10 mouse cellular contexts compared by ENCODE assay signal in genomic region chr4:123228270-123228669, GRCm38 (mm10). TPM values are rescaled to one million over a fixed set of nuclear protein-coding genes. Genes with fewer than 3 reads are reported as not detected.
DNase-seq lines count a peak whose midpoint lies in the region; ATAC-seq and TF ChIP-seq lines count a peak whose summit lies in the region.
"Had no signal": no experiment of that assay in that cellular context is flagged by ENCODE, and none has a peak within 500 bp of the region (broad histone marks: within the 10 kb centered on the region; RNA-seq: fewer than 3 reads in every experiment).

No protein-coding gene starts in this region.

- no peak overlapping the region for H3K4me2 ChIP-seq in forebrain, embryonic 14.5 days (ENCODE audit: low read length)
- H3K4me2 ChIP-seq in forebrain, embryonic 15.5 days (replicated peaks), result no peak overlapping the region
- no peak overlapping the region for H3K4me2 ChIP-seq in kidney, postnatal 0 days (ENCODE audit: low read length)
- no peak overlapping the region for H3K4me2 ChIP-seq in forebrain, embryonic 13.5 days

- no peak overlapping the region for H3K4me3 ChIP-seq in forebrain, embryonic 14.5 days (ENCODE audit: low read depth, low read length)
- H3K4me3 ChIP-seq in forebrain, embryonic 15.5 days, result no peak overlapping the region
- no peak overlapping the region for H3K4me3 ChIP-seq in kidney, postnatal 0 days (replicated peaks; ENCODE audit: low read depth, low read length)
- no peak overlapping the region for H3K4me3 ChIP-seq in forebrain, embryonic 13.5 days

- H3K9me3 ChIP-seq in forebrain, embryonic 14.5 days (replicated peaks; ENCODE audit: control insufficient read depth, low read length), result no peaks in the 10 kb centered on the region
- H3K9me3 ChIP-seq in forebrain, embryonic 15.5 days, result no peaks in the 10 kb centered on the region
- H3K9me3 ChIP-seq in kidney, postnatal 0 days (replicated peaks; ENCODE audit: low read length), result no peaks in the 10 kb centered on the region
- H3K9me3 ChIP-seq in forebrain, embryonic 13.5 days (replicated peaks), result no peaks in the 10 kb centered on the region

- intact Hi-C loops in gastrocnemius, postnatal 36 days (cut with DNase I), result no loop called here

- WGBS in forebrain, embryonic 14.5 days, result 58% methylated on average over 2 of the region's 2 CpGs
- WGBS in forebrain, embryonic 15.5 days, result 58% methylated on average over 2 of the region's 2 CpGs
- WGBS in kidney, postnatal 0 days, result 20% methylated on average over 2 of the region's 2 CpGs
- 62% methylated on average over 2 of the region's 2 CpGs for WGBS in forebrain, embryonic 13.5 days

- peaks cover 4% of the 10 kb centered on the region; the same call in 1 of the 2 replicates for H3K27me3 ChIP-seq in forebrain, embryonic 14.5 days (replicated peaks; ENCODE audit: control insufficient read depth, insufficient read depth, low read length)
- peaks cover 11% of the 10 kb centered on the region; the same call in 1 of the 2 replicates for H3K27me3 ChIP-seq in forebrain, embryonic 15.5 days
- H3K27me3 ChIP-seq in kidney, postnatal 0 days (ENCODE audit: insufficient read depth, low read length), result no peaks in the 10 kb centered on the region
- peaks cover 18% of the 10 kb centered on the region for H3K27me3 ChIP-seq in forebrain, embryonic 13.5 days

- no peaks in the 10 kb centered on the region for H3K4me1 ChIP-seq in forebrain, embryonic 14.5 days (ENCODE audit: control insufficient read depth, insufficient read depth, low read length)
- H3K4me1 ChIP-seq in forebrain, embryonic 15.5 days, result no peaks in the 10 kb centered on the region
- H3K4me1 ChIP-seq in kidney, postnatal 0 days (replicated peaks; ENCODE audit: insufficient read depth, low read length), result peaks cover 43% of the 10 kb centered on the region
- H3K4me1 ChIP-seq in forebrain, embryonic 13.5 days, result peaks cover 1% of the 10 kb centered on the region

- 0 out of 2 replicates have a peak overlapping the region, but pooled peaks have one; percentile 21 for H3K27ac ChIP-seq in forebrain, embryonic 14.5 days (ENCODE audit: low read depth, low read length)
- H3K27ac ChIP-seq in forebrain, embryonic 15.5 days (replicated peaks), result no peak overlapping the region
- H3K27ac ChIP-seq in kidney, postnatal 0 days, result 0 out of 2 replicates have a peak overlapping the region, but pooled peaks have one; percentile 36
- no peak overlapping the region for H3K27ac ChIP-seq in forebrain, embryonic 13.5 days

- TF ChIP-seq CTCF in kidney, postnatal 0 days (IDR thresholded peaks at IDR 0.05; ENCODE audit: low read depth), result no peak

- DNase-seq in forebrain, embryonic 14.5 days (ENCODE audit: low spot score), result no peak
- peak; percentile 54 to 63 for DNase-seq in gastrocnemius, postnatal 36 days
- DNase-seq in kidney, postnatal 0 days (ENCODE audit: low spot score), result peak; percentile 61
- DNase-seq in neural tube, embryonic 10.5 days (ENCODE audit: extremely low spot score, low spot score), result peak; percentile 66
- no peak for DNase-seq in layer of hippocampus, adult 18-20 months (ENCODE audit: low spot score in 2 of 2)
- no peak for DNase-seq in cerebellum, adult 9-10 months

- ATAC-seq in forebrain, embryonic 14.5 days, result no peak
- ATAC-seq in forebrain, embryonic 15.5 days (replicated peaks), result no peak
- peak; percentile 29; the same call in 1 of the 2 replicates for ATAC-seq in kidney, postnatal 0 days (replicated peaks; ENCODE audit: low FRiP score, low read depth)
- no peak for ATAC-seq in forebrain, embryonic 13.5 days

- H3K9ac ChIP-seq in forebrain, embryonic 14.5 days (ENCODE audit: low read length), result no peak overlapping the region
- H3K9ac ChIP-seq in forebrain, embryonic 15.5 days (replicated peaks), result no peak overlapping the region
- H3K9ac ChIP-seq in kidney, postnatal 0 days (ENCODE audit: low read depth, low read length), result no peak overlapping the region
- H3K9ac ChIP-seq in forebrain, embryonic 13.5 days, result no peak overlapping the region

- no peaks in the 10 kb centered on the region for H3K36me3 ChIP-seq in forebrain, embryonic 14.5 days (ENCODE audit: control insufficient read depth, insufficient read depth, low read length)
- no peaks in the 10 kb centered on the region for H3K36me3 ChIP-seq in forebrain, embryonic 15.5 days
- no peaks in the 10 kb centered on the region for H3K36me3 ChIP-seq in kidney, postnatal 0 days (ENCODE audit: insufficient read depth, low read length)
- no peaks in the 10 kb centered on the region for H3K36me3 ChIP-seq in forebrain, embryonic 13.5 days (ENCODE audit: poor library complexity, severe bottlenecking)

RNA-seq across cellular contexts. Expression of gene Heyl, which starts 5.1 kb away (rescaled TPM):
- polyA plus RNA-seq in forebrain, embryonic 14.5 days (2014; fragmentation: Nextera tagmentation; extraction: Ambion mirVana), result 5.4 and 6.7 TPM in 2 replicates
- polyA plus RNA-seq in forebrain, embryonic 15.5 days (2015; fragmentation: Nextera tagmentation; extraction: Ambion mirVana), result 4.3 TPM in 2 replicates
- total RNA-seq in gastrocnemius, postnatal 36 days (2021), result 1 to 10 TPM; 5.7 to 8.4 TPM
- polyA plus RNA-seq in kidney, postnatal 0 days (2015; fragmentation: Nextera tagmentation; extraction: Ambion mirVana), result 28.7 and 31.6 TPM in 2 replicates
- 1 to 10 TPM; 1.7 to 2.7 TPM for total RNA-seq in layer of hippocampus, adult 18-20 months (2021)
- polyA plus RNA-seq in forebrain, embryonic 13.5 days (2015; fragmentation: Nextera tagmentation; extraction: Ambion mirVana), result 3.8 and 4.1 TPM in 2 replicates
- total RNA-seq: hematopoietic stem cell, adult 5-6 weeks had no signal

RNA-seq across cellular contexts. Expression of gene Nt5c1a, which starts 27.0 kb away (rescaled TPM):
- polyA plus RNA-seq in forebrain, embryonic 14.5 days (2014; fragmentation: Nextera tagmentation; extraction: Ambion mirVana), result not detected in 2 replicates
- polyA plus RNA-seq in forebrain, embryonic 15.5 days (2015; fragmentation: Nextera tagmentation; extraction: Ambion mirVana), result 0.15 TPM in 1 of 2 replicates, not detected in the other
- total RNA-seq in gastrocnemius, postnatal 36 days (2021), result 10 to 100 TPM; 33.4 to 44.6 TPM
- polyA plus RNA-seq in kidney, postnatal 0 days (2015; fragmentation: Nextera tagmentation; extraction: Ambion mirVana), result 0.47 and 0.71 TPM in 2 replicates
- total RNA-seq in layer of hippocampus, adult 18-20 months (2021), result 10 to 100 TPM; 15.9 to 16.1 TPM
- 0.24 TPM in 1 of 2 replicates, not detected in the other for polyA plus RNA-seq in forebrain, embryonic 13.5 days (2015; fragmentation: Nextera tagmentation; extraction: Ambion mirVana)
- total RNA-seq: hematopoietic stem cell, adult 5-6 weeks had no signal
- polyA plus RNA-seq: liver, embryonic 16.5 days had no signal

RNA-seq across cellular contexts. Expression of gene Pabpc4, which starts 33.9 kb away (rescaled TPM):
- 35.6 and 36.3 TPM in 2 replicates for polyA plus RNA-seq in forebrain, embryonic 14.5 days (2014; fragmentation: Nextera tagmentation; extraction: Ambion mirVana)
- polyA plus RNA-seq in forebrain, embryonic 15.5 days (2015; fragmentation: Nextera tagmentation; extraction: Ambion mirVana), result 28.4 and 32.0 TPM in 2 replicates
- 100 to 1,000 TPM; 294 to 317 TPM for total RNA-seq in gastrocnemius, postnatal 36 days (2021)
- polyA plus RNA-seq in kidney, postnatal 0 days (2015; fragmentation: Nextera tagmentation; extraction: Ambion mirVana), result 28.2 and 29.7 TPM in 2 replicates
- 10 to 100 TPM; 40.3 to 47.0 TPM for total RNA-seq in layer of hippocampus, adult 18-20 months (2021)
- 27.7 and 28.6 TPM in 2 replicates for polyA plus RNA-seq in forebrain, embryonic 13.5 days (2015; fragmentation: Nextera tagmentation; extraction: Ambion mirVana)

RNA-seq across cellular contexts. Expression of gene Hpcal4, which starts 45.2 kb away (rescaled TPM):
- 19.9 and 34.7 TPM in 2 replicates for polyA plus RNA-seq in forebrain, embryonic 14.5 days (2014; fragmentation: Nextera tagmentation; extraction: Ambion mirVana)
- 25.3 and 28.3 TPM in 2 replicates for polyA plus RNA-seq in forebrain, embryonic 15.5 days (2015; fragmentation: Nextera tagmentation; extraction: Ambion mirVana)
- total RNA-seq in gastrocnemius, postnatal 36 days (2021), result not detected
- 3.7 and 3.8 TPM in 2 replicates for polyA plus RNA-seq in kidney, postnatal 0 days (2015; fragmentation: Nextera tagmentation; extraction: Ambion mirVana)
- total RNA-seq in layer of hippocampus, adult 18-20 months (2021), result 100 to 1,000 TPM; 476 to 553 TPM
- 7.7 and 10.8 TPM in 2 replicates for polyA plus RNA-seq in forebrain, embryonic 13.5 days (2015; fragmentation: Nextera tagmentation; extraction: Ambion mirVana)
- total RNA-seq: hematopoietic stem cell, adult 5-6 weeks had no signal
- polyA plus RNA-seq: liver, embryonic 16.5 days had no signal

Comparison
In these comparisons a context has a peak if more than half of its experiments do, and no peak if none do; other contexts are left out.
1. H3K27ac ChIP-seq: peak in forebrain, embryonic 14.5 days (single experiment) and kidney, postnatal 0 days (single experiment); none in forebrain, embryonic 15.5 days (single experiment) and forebrain, embryonic 13.5 days (single experiment).
2. DNase-seq: peak in gastrocnemius, postnatal 36 days (2 of 2), kidney, postnatal 0 days (single experiment) and neural tube, embryonic 10.5 days (single experiment); none in forebrain, embryonic 14.5 days (single experiment), layer of hippocampus, adult 18-20 months (0 of 2) and cerebellum, adult 9-10 months (single experiment).